Comparison of ENCODE assay signal across 8 mouse cellular contexts in the genomic region with DNA sequence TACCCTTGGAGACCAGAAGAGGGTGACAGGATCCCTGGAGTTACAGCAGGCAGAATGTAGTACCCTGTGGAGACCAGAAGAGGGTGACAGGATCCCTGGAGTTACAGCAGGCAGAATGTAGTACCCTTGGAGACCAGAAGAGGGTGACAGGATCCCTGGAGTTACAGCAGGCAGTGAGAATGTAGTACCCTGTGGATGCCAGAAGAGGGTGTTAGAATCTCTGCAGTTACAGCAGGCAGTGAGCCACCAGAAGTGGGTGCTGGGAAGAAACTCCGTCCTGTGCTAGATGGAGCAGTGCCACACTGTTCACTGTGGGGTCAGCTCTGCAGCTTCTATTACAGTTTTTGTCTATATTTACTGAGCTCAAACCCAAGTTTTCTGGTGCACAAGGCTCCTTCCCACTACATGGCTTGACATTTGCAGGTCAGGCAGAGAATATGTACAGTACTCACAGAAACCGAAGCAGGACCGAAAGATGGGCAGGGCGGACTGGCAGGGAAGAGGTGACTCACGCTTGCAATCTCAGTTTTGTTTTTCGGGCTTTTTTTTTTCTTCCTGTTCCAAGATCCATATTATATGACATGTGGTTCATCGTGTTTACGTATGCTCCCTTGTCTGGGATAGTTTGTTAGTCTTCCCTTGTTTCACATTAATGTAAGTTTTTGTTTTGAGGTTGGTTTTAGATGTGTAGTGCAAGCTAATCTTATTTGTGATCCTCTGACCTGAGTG. TPM values are rescaled to one million over a fixed set of nuclear protein-coding genes. Genes with fewer than 3 reads are reported as not detected.
A peak's percentile ranks its signal among the peaks of the same experiment; 100 is the strongest.
DNase-seq lines count a peak whose midpoint lies in the region; ATAC-seq and TF ChIP-seq lines count a peak whose summit lies in the region.

No protein-coding gene starts in this region.

- peak; percentile 92 for DNase-seq in kidney, adult 11 months
- peak; percentile 88 to 90 for DNase-seq in cerebellum, adult 2 months
- DNase-seq in induced T-regulatory cell, adult 2 months (ENCODE audit: low read depth) = peak; percentile 90
- peak; percentile 93 to 99 for DNase-seq in left cerebral cortex, postnatal 25 days (ENCODE audit: low spot score in 2 of 2)
- peak; percentile 91 for DNase-seq in midbrain, postnatal 0 days (ENCODE audit: low spot score)
- peak; percentile 39 to 73 for DNase-seq in spleen, postnatal 14 days (ENCODE audit: low spot score in 2 of 2)

- peak; percentile 97 for TF ChIP-seq CTCF in cerebellum, adult 2 months (IDR thresholded peaks at IDR 0.05; ENCODE audit: borderline replicate concordance, insufficient read depth, low read depth, low read length)
- peak; percentile 99 for TF ChIP-seq CTCF in midbrain, postnatal 0 days (IDR thresholded peaks at IDR 0.05)

- H3K4me2 ChIP-seq in kidney, embryonic 14.5 days (replicated peaks; ENCODE audit: low read depth, low read length) = no peak overlapping the region
- no peak overlapping the region for H3K4me2 ChIP-seq in midbrain, postnatal 0 days (ENCODE audit: low read depth, low read length, poor library complexity, severe bottlenecking)

- H3K9ac ChIP-seq in kidney, embryonic 14.5 days (ENCODE audit: low read depth, low read length) = no peak overlapping the region
- no peak overlapping the region for H3K9ac ChIP-seq in midbrain, postnatal 0 days (replicated peaks; ENCODE audit: low read length, poor library complexity, severe bottlenecking)

- no peak overlapping the region for H3K27ac ChIP-seq in kidney, embryonic 14.5 days (ENCODE audit: low read depth, low read length)
- H3K27ac ChIP-seq in cerebellum, adult 2 months (ENCODE audit: insufficient read depth, low read length) = no peak overlapping the region
- no peak overlapping the region for H3K27ac ChIP-seq in midbrain, postnatal 0 days (ENCODE audit: low read depth, low read length)

- no peak overlapping the region for H3K4me3 ChIP-seq in kidney, embryonic 14.5 days (ENCODE audit: low read length)
- peak overlapping the region; percentile 32 for H3K4me3 ChIP-seq in cerebellum, adult 2 months (replicated peaks; ENCODE audit: insufficient read depth, low read depth, low read length)
- no peak overlapping the region for H3K4me3 ChIP-seq in midbrain, postnatal 0 days (ENCODE audit: low read depth, low read length)

- no peaks in the 10 kb centered on the region for H3K27me3 ChIP-seq in kidney, embryonic 14.5 days (ENCODE audit: control insufficient read depth, insufficient read depth, low read length)
- H3K27me3 ChIP-seq in cerebellum, adult 2 months (ENCODE audit: control insufficient read depth, insufficient read depth, low read length) = no peaks in the 10 kb centered on the region
- H3K27me3 ChIP-seq in midbrain, postnatal 0 days (ENCODE audit: insufficient read depth, low read length) = no peaks in the 10 kb centered on the region

- 88% methylated on average over 8 of the region's 8 CpGs for WGBS in kidney, embryonic 14.5 days
- 66% methylated on average over 8 of the region's 8 CpGs for WGBS in cerebellum, adult 2 months
- 87% methylated on average over 8 of the region's 8 CpGs for WGBS in midbrain, postnatal 0 days

- H3K9me3 ChIP-seq in kidney, embryonic 14.5 days (ENCODE audit: control insufficient read depth, low read length) = no peaks in the 10 kb centered on the region
- no peaks in the 10 kb centered on the region for H3K9me3 ChIP-seq in midbrain, postnatal 0 days (ENCODE audit: low read length)

- H3K4me1 ChIP-seq in kidney, embryonic 14.5 days (ENCODE audit: control insufficient read depth, insufficient read depth, low read length) = 0 out of 2 replicates have a peak, but pooled peaks cover 1% of the 10 kb centered on the region
- H3K4me1 ChIP-seq in cerebellum, adult 2 months (ENCODE audit: control insufficient read depth, insufficient read depth, low read length) = no peaks in the 10 kb centered on the region
- 0 out of 2 replicates have a peak, but pooled peaks cover 4% of the 10 kb centered on the region for H3K4me1 ChIP-seq in midbrain, postnatal 0 days (ENCODE audit: insufficient read depth, low read length)

- no peak for ATAC-seq in kidney, embryonic 14.5 days (ENCODE audit: low FRiP score, low TSS enrichment)
- ATAC-seq in frontal cortex, adult (ENCODE audit: low TSS enrichment) = peak; percentile 68
- peak; percentile 24; the same call in 1 of the 2 replicates for ATAC-seq in midbrain, postnatal 0 days (ENCODE audit: low FRiP score)

- intact Hi-C loops in left cerebral cortex, postnatal 25 days (cut with DNase I) = loop anchor here (1.0 to 5.0 kb wide), 2 partner anchors 34 to 262 kb away; no protein-coding TSS in a partner anchor

- no peaks in the 10 kb centered on the region for H3K36me3 ChIP-seq in kidney, embryonic 14.5 days (ENCODE audit: control insufficient read depth, insufficient read depth, low read length)
- H3K36me3 ChIP-seq in midbrain, postnatal 0 days (ENCODE audit: insufficient read depth, low read length) = no peaks in the 10 kb centered on the region

- TF ChIP-seq POLR2A in cerebellum, adult 2 months (IDR thresholded peaks at IDR 0.05; ENCODE audit: borderline replicate concordance, insufficient read depth, low read length) = 0 out of 2 replicates have a peak, but pooled peaks have one; percentile 14

RNA-seq across cellular contexts. Expression of a gene that starts 6.6 kb away (rescaled TPM):
- polyA plus RNA-seq in kidney, embryonic 14.5 days (2014; fragmentation: Nextera tagmentation; extraction: Ambion mirVana) = 19.0 and 19.8 TPM in 2 replicates
- polyA plus RNA-seq in cerebellum, adult 2 months (2012; rRNA removed) = 59.2 and 69.9 TPM in 2 replicates
- total RNA-seq in left cerebral cortex, postnatal 25 days (2021) = 10 to 100 TPM; 40.2 to 43.9 TPM
- 4.8 and 5.6 TPM in 2 replicates for total RNA-seq in midbrain, postnatal 0 days (2014; rRNA removed)
- 1.4 and 1.6 TPM in 2 replicates for polyA plus RNA-seq in midbrain, postnatal 0 days (2015; fragmentation: Nextera tagmentation; extraction: Ambion mirVana)

RNA-seq across cellular contexts. Expression of a gene that starts 8.3 kb away (rescaled TPM):
- 7.6 and 12.4 TPM in 2 replicates for polyA plus RNA-seq in kidney, embryonic 14.5 days (2014; fragmentation: Nextera tagmentation; extraction: Ambion mirVana)
- 6.7 and 9.0 TPM in 2 replicates for polyA plus RNA-seq in cerebellum, adult 2 months (2012; rRNA removed)
- total RNA-seq in left cerebral cortex, postnatal 25 days (2021) = 1 to 10 TPM; 3.6 to 3.9 TPM
- 3.2 and 3.7 TPM in 2 replicates for total RNA-seq in midbrain, postnatal 0 days (2014; rRNA removed)
- polyA plus RNA-seq in midbrain, postnatal 0 days (2015; fragmentation: Nextera tagmentation; extraction: Ambion mirVana) = 1.4 and 1.7 TPM in 2 replicates

RNA-seq across cellular contexts. Expression of a gene that starts 30.0 kb away (rescaled TPM):
- polyA plus RNA-seq in kidney, embryonic 14.5 days (2014; fragmentation: Nextera tagmentation; extraction: Ambion mirVana) = 0.20 and 0.45 TPM in 2 replicates
- 1.2 and 1.6 TPM in 2 replicates for polyA plus RNA-seq in cerebellum, adult 2 months (2012; rRNA removed)
- total RNA-seq in left cerebral cortex, postnatal 25 days (2021) = 1 to 10 TPM in 1 of 2 experiments, under 1 TPM in 1; 0.39 to 1.1 TPM
- 0.57 and 0.77 TPM in 2 replicates for total RNA-seq in midbrain, postnatal 0 days (2014; rRNA removed)
- polyA plus RNA-seq in midbrain, postnatal 0 days (2015; fragmentation: Nextera tagmentation; extraction: Ambion mirVana) = 0.13 and 0.15 TPM in 2 replicates

RNA-seq across cellular contexts. Expression of a gene that starts 32.2 kb away (rescaled TPM):
- 14.0 and 18.9 TPM in 2 replicates for polyA plus RNA-seq in kidney, embryonic 14.5 days (2014; fragmentation: Nextera tagmentation; extraction: Ambion mirVana)
- polyA plus RNA-seq in cerebellum, adult 2 months (2012; rRNA removed) = 8.7 TPM in 2 replicates
- 10 to 100 TPM in 1 of 2 experiments, 1 to 10 TPM in 1; 8.8 to 10.2 TPM for total RNA-seq in left cerebral cortex, postnatal 25 days (2021)
- 6.1 and 10.2 TPM in 2 replicates for total RNA-seq in midbrain, postnatal 0 days (2014; rRNA removed)
- polyA plus RNA-seq in midbrain, postnatal 0 days (2015; fragmentation: Nextera tagmentation; extraction: Ambion mirVana) = 3.9 and 4.3 TPM in 2 replicates

RNA-seq across cellular contexts. Expression of a gene that starts 49.3 kb away (rescaled TPM):
- 1.6 and 2.8 TPM in 2 replicates for polyA plus RNA-seq in kidney, embryonic 14.5 days (2014; fragmentation: Nextera tagmentation; extraction: Ambion mirVana)
- 1.4 and 1.5 TPM in 2 replicates for polyA plus RNA-seq in cerebellum, adult 2 months (2012; rRNA removed)
- 10 to 100 TPM; 18.3 to 18.5 TPM for total RNA-seq in left cerebral cortex, postnatal 25 days (2021)
- total RNA-seq in midbrain, postnatal 0 days (2014; rRNA removed) = 0.27 TPM in 1 of 2 replicates, not detected in the other
- polyA plus RNA-seq in midbrain, postnatal 0 days (2015; fragmentation: Nextera tagmentation; extraction: Ambion mirVana) = 2.0 and 4.5 TPM in 2 replicates
